Mouse (Mus musculus): ENCODE data around the gene Alg10b. TPM values are rescaled to one million over a fixed set of nuclear protein-coding genes. Genes with fewer than 3 reads are reported as not detected.
A peak's percentile ranks its signal among the peaks of the same experiment; 100 is the strongest.
"Not testable (repeated sequence)": the region's sequence is repeated elsewhere in the genome, so short reads cannot be mapped to it uniquely, and the experiment has no call there.

Gene Alg10b
- polyA plus RNA-seq (2012; rRNA removed) = 29.0 and 35.4 TPM in 2 replicates
- 33.0 and 36.3 TPM in 2 replicates for polyA plus RNA-seq (2014; fragmentation: Nextera tagmentation; extraction: Ambion mirVana)

DNA sequence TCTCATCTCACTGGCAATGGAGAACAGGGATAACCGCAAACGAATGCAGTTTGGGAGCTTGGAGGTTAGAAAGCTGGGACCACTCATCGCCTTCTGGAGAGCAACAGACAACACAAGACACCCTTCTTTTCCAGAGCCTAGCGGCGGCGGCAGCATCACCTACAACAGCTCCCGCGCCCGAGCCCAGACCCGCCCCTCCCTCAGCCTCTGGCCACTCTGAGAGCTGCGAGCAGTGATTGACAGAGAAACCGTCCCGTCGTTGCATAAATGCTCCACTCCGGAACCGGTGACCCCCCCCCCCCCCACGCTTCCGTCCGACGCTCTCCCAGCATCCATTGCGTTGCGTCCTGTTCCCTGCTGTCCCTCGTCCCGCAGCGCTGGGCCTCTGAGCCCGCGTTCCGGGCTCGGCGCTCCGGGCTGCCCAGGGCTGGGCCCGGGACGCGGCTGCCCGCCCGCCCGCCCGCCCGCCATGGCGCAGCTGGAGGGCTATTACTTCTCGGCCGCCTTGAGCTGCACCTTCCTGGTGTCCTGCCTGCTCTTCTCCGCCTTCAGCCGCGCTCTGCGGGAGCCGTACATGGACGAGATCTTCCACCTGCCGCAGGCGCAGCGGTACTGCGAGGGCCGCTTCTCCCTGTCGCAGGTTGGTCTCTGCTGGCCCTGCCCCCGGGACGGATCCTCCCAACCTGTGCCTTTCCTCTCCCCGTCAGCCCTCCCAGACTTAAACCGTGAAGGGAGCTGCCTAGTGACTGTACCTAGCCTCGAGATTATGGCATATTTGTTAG, at the start of gene Alg10b:
Gene Alg10b, plus strand, starts transcription at position 343 of the 782 bp plus-strand sequence.
- Histone ChIP-seq H3K4me2 (replicated peaks; ENCODE audit: low read depth, low read length, severe bottlenecking) (peak within 1 kb of the TSS; percentile 78), H3K4me1 (ENCODE audit: control insufficient read depth, insufficient read depth, low read length) (0 out of 2 replicates have a peak, but pooled peaks cover 5% of the 10 kb centered on the region), H3K9ac (ENCODE audit: low read depth, low read length, severe bottlenecking) (peak within 1 kb of the TSS; percentile 92), H3K27ac (replicated peaks; ENCODE audit: low read depth, low read length) (peak within 1 kb of the TSS; percentile 79), H3K27me3 (ENCODE audit: control insufficient read depth, insufficient read depth, low read length) (no peaks in the 10 kb centered on the region), H3K9me3 (ENCODE audit: control insufficient read depth, low read length) (no peaks in the 10 kb centered on the region), H3K36me3 (ENCODE audit: control insufficient read depth, insufficient read depth, low read length) (peaks cover 26% of the 10 kb centered on the region), H3K4me3 (replicated peaks; ENCODE audit: low read length) (peak within 1 kb of the TSS; percentile 85)
- peak; percentile 99 for ATAC-seq (ENCODE audit: low FRiP score, low read depth)
- peak; percentile 90; the same call in 1 of the 2 replicates for TF ChIP-seq POLR2A (IDR thresholded peaks at IDR 0.05; ENCODE audit: borderline replicate concordance, extremely low read depth, insufficient read depth, insufficient read length)
- 0% methylated on average over 47 of the region's 59 CpGs for WGBS
- DNase-seq (ENCODE audit: low spot score) = peak; percentile 97

- H3K36me3 ChIP-seq (ENCODE audit: control insufficient read depth, insufficient read depth, low read length); H3K9me3 ChIP-seq (ENCODE audit: control insufficient read depth, low read length): not testable (repeated sequence)
- 76% methylated on average over 8 of the region's 8 CpGs for WGBS
These were observed 41.0 kb upstream of the Alg10b start for GRCm38 (mm10) chr15:90183108-90183507.

GRCm38 (mm10) chr15:90183511-90183910, 40.6 kb upstream of the Alg10b start:
- WGBS = 81% methylated on average over 6 of the region's 6 CpGs
- Histone ChIP-seq H3K9ac (ENCODE audit: low read depth, low read length, severe bottlenecking) (no peak overlapping the region), H3K4me2 (replicated peaks; ENCODE audit: low read depth, low read length, severe bottlenecking) (no peak overlapping the region), H3K4me3 (replicated peaks; ENCODE audit: low read length) (no peak overlapping the region), H3K9me3 (ENCODE audit: control insufficient read depth, low read length) (no peaks in the 10 kb centered on the region), H3K4me1 (ENCODE audit: control insufficient read depth, insufficient read depth, low read length) (no peaks in the 10 kb centered on the region), H3K36me3 (ENCODE audit: control insufficient read depth, insufficient read depth, low read length) (no peaks in the 10 kb centered on the region), H3K27ac (replicated peaks; ENCODE audit: low read depth, low read length) (no peak overlapping the region), H3K27me3 (ENCODE audit: control insufficient read depth, insufficient read depth, low read length) (no peaks in the 10 kb centered on the region)
- no peak for TF ChIP-seq POLR2A (IDR thresholded peaks at IDR 0.05; ENCODE audit: borderline replicate concordance, extremely low read depth, insufficient read depth, insufficient read length)
- ATAC-seq (ENCODE audit: low FRiP score, low read depth) (no peak), DNase-seq (ENCODE audit: low spot score) (no peak)

More at GRCm38 (mm10) chr15:90183108-90183507, 41.0 kb upstream of the Alg10b start:
- H3K27ac ChIP-seq (replicated peaks; ENCODE audit: low read depth, low read length); H3K4me3 ChIP-seq (replicated peaks; ENCODE audit: low read length); H3K27me3 ChIP-seq (ENCODE audit: control insufficient read depth, insufficient read depth, low read length); H3K4me2 ChIP-seq (replicated peaks; ENCODE audit: low read depth, low read length, severe bottlenecking); ATAC-seq (ENCODE audit: low FRiP score, low read depth); H3K9ac ChIP-seq (ENCODE audit: low read depth, low read length, severe bottlenecking); DNase-seq (ENCODE audit: low spot score); H3K4me1 ChIP-seq (ENCODE audit: control insufficient read depth, insufficient read depth, low read length): not testable (repeated sequence)

DNA sequence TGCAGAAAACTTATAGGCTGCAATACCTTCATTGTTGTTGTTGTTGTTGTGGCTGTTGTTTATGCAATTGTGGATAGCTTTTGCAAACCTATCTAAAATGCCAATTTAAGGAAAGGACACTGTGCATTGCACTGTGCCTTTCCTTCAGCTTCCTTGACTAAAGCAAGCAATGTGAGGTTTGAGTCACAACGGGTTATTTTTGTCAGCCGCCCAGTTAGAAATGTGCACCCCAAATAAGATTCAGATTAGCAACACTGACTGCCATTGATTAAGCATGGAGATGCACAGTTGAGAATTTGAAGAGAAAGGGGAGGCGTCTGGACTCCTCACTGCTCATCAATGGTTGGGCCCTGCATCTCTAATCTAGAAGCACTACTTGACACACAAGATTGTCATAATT, 39.4 kb upstream of the Alg10b start:
- Histone ChIP-seq H3K27me3 (ENCODE audit: control insufficient read depth, insufficient read depth, low read length) (no peaks in the 10 kb centered on the region), H3K4me3 (replicated peaks; ENCODE audit: low read length) (no peak overlapping the region), H3K9ac (ENCODE audit: low read depth, low read length, severe bottlenecking) (no peak overlapping the region), H3K27ac (replicated peaks; ENCODE audit: low read depth, low read length) (no peak overlapping the region), H3K9me3 (ENCODE audit: control insufficient read depth, low read length) (no peaks in the 10 kb centered on the region), H3K4me1 (ENCODE audit: control insufficient read depth, insufficient read depth, low read length) (no peaks in the 10 kb centered on the region), H3K4me2 (replicated peaks; ENCODE audit: low read depth, low read length, severe bottlenecking) (no peak overlapping the region), H3K36me3 (ENCODE audit: control insufficient read depth, insufficient read depth, low read length) (no peaks in the 10 kb centered on the region)
- no peak for TF ChIP-seq POLR2A (IDR thresholded peaks at IDR 0.05; ENCODE audit: borderline replicate concordance, extremely low read depth, insufficient read depth, insufficient read length)
- WGBS = 89% methylated on average over 3 of the region's 3 CpGs
- no peak for DNase-seq (ENCODE audit: low spot score)
- ATAC-seq (ENCODE audit: low FRiP score, low read depth) = no peak

DNA sequence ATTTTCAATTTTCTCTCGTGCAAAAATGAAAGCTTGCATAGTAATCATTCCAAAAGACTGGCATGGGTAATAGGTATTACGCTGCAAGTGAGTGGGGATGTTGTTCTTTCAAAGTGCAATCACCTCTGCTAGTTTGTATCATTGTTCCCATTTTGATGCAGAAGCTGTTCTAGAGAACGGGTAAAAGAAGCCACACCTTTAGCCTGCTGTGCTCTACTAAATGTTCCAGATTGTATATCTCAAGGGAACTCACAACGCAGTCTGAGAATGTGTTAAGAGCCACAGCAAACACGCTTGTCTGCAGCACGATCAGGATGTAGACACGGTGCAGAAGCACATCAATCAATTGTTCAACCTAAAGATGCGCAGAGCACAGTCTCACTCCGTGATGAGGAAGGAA, 34.6 kb upstream of the Alg10b start:
- ATAC-seq (ENCODE audit: low FRiP score, low read depth) (no peak), DNase-seq (ENCODE audit: low spot score) (no peak)
- Histone ChIP-seq H3K9ac (ENCODE audit: low read depth, low read length, severe bottlenecking) (no peak overlapping the region), H3K36me3 (ENCODE audit: control insufficient read depth, insufficient read depth, low read length) (no peaks in the 10 kb centered on the region), H3K9me3 (ENCODE audit: control insufficient read depth, low read length) (no peaks in the 10 kb centered on the region), H3K27ac (replicated peaks; ENCODE audit: low read depth, low read length) (no peak overlapping the region), H3K4me2 (replicated peaks; ENCODE audit: low read depth, low read length, severe bottlenecking) (no peak overlapping the region), H3K27me3 (ENCODE audit: control insufficient read depth, insufficient read depth, low read length) (no peaks in the 10 kb centered on the region), H3K4me1 (ENCODE audit: control insufficient read depth, insufficient read depth, low read length) (no peaks in the 10 kb centered on the region), H3K4me3 (replicated peaks; ENCODE audit: low read length) (no peak overlapping the region)
- 83% methylated on average over 9 of the region's 9 CpGs for WGBS
- TF ChIP-seq POLR2A (IDR thresholded peaks at IDR 0.05; ENCODE audit: borderline replicate concordance, extremely low read depth, insufficient read depth, insufficient read length) = no peak
